Mouse (Mus musculus) stomach, postnatal 0 days (tissue): ENCODE data around the gene Rftn1. TPM values are rescaled to one million over a fixed set of nuclear protein-coding genes. Genes with fewer than 3 reads are reported as not detected.

Source experiments
- ATAC-seq: fragments of 200-750 bp; cut with Nextera tagmentation; 2 replicates; pipeline ENCODE4 v1.8.0; 2017; ENCODE audit not compliant: low FRiP score, low TSS enrichment
- DNase-seq: peaks from one replicate; pipeline ENCODE4 v3.0.0-alpha.2; 2016; ENCODE audit warnings: low spot score
- H3K27ac ChIP-seq: fragments of 300-500 bp; sonication (generic); replicated peaks from 2 replicates; pipeline ENCODE4 v1.5.1; 2014; ENCODE audit warnings: mild to moderate bottlenecking, control low read depth
- H3K27me3 ChIP-seq: fragments of 300-500 bp; sonication (generic); 2 replicates; pipeline ENCODE4 v1.6.1; 2014; ENCODE audit warnings: low read length; ENCODE audit not compliant: control insufficient read depth, insufficient read depth
- H3K36me3 ChIP-seq: fragments of 300-500 bp; sonication (generic); 2 replicates; pipeline ENCODE4 v1.6.1; 2014; ENCODE audit warnings: low read length, mixed read lengths; ENCODE audit not compliant: control insufficient read depth, insufficient read depth
- H3K4me1 ChIP-seq: fragments of 300-500 bp; sonication (generic); replicated peaks from 2 replicates; pipeline ENCODE4 v1.6.1; 2014; ENCODE audit warnings: antibody characterized with exemption; ENCODE audit not compliant: control insufficient read depth, insufficient read depth
- H3K4me2 ChIP-seq: fragments of 300-500 bp; sonication (generic); replicated peaks from 2 replicates; pipeline ENCODE4 v1.6.1; 2014; ENCODE audit warnings: low read depth, mild to moderate bottlenecking, control low read depth, moderate library complexity
- H3K4me3 ChIP-seq: fragments of 300-500 bp; sonication (generic); 2 replicates; pipeline ENCODE4 v1.5.1; 2014; ENCODE audit warnings: low read depth, low read length, control low read depth
- H3K9ac ChIP-seq: fragments of 300-500 bp; sonication (generic); 2 replicates; pipeline ENCODE4 v1.6.1; 2014; ENCODE audit warnings: mild to moderate bottlenecking, low read length, control low read depth, mixed read lengths
- H3K9me3 ChIP-seq: fragments of 300-500 bp; sonication (generic); 2 replicates; pipeline ENCODE4 v1.6.1; 2016; ENCODE audit warnings: low read length; ENCODE audit not compliant: control insufficient read depth
- CTCF ChIP-seq: IDR thresholded peaks from 2 replicates; pipeline ENCODE4 v1.5.1; 2016; ENCODE audit warnings: antibody characterized with exemption, low read depth, mild to moderate bottlenecking, moderate library complexity
- EP300 ChIP-seq: optimal IDR thresholded peaks from 2 replicates; pipeline ENCODE3; 2016; ENCODE audit warnings: antibody characterized with exemption
- WGBS: fragments of 180-500 bp; shearing (Covaris S2); extraction: QIAGEN DNeasy Blood & Tissue Kit; methylation state at CpG from one replicate; pipeline ENCODE4 v1.1.7; 2014; 5-methylcytosine and 5-hydroxymethylcytosine counted together
- polyA plus RNA-seq: library from polyadenylated mRNA; unstranded; fragments of >200 nt; fragmentation: Nextera tagmentation; extraction: Ambion mirVana; gene quantifications from 2 replicates; pipeline ENCODE4 v1.2.1, GENCODE M21; 2015

Gene Rftn1
- polyA plus RNA-seq, 1 experiment from 2014 or later, result 7.1 TPM

DNA sequence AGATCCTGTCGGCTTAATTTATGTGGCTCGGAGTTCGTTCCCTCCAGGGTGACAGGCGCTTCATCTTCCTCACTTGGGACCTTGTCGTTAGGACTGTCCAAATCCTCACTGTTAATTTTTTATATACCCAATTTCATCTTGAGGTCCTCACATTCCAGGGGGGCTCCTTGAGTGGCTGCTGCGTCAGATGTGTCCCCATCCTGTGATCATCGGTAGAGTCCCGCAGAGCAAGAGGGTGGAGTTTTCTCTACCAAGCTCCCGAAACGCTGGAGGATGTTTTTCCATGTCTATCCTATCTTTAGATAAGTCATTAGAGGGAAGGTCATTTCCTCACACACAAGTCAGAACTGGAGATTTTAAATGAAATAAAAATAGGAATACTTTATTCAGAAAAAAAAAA, 55.0 kb downstream of the Rftn1 start:
- H3K9ac ChIP-seq, result no peak overlapping the region
- H3K27ac ChIP-seq, result no peak overlapping the region
- no peaks in the 10 kb centered on the region for H3K36me3 ChIP-seq
- no peaks in the 10 kb centered on the region for H3K4me1 ChIP-seq
- 80% methylated on average over 10 of the region's 10 CpGs for WGBS
- no peaks in the 10 kb centered on the region for H3K9me3 ChIP-seq
- H3K4me3 ChIP-seq, result no peak overlapping the region
- ATAC-seq (no peak), DNase-seq (no peak)
- H3K27me3 ChIP-seq, result no peaks in the 10 kb centered on the region
- no peak overlapping the region for H3K4me2 ChIP-seq
- TF ChIP-seq CTCF, result no peak
- no peak for TF ChIP-seq EP300

- no peaks in the 10 kb centered on the region for H3K4me1 ChIP-seq
- TF ChIP-seq CTCF, result no peak
- no peak for TF ChIP-seq EP300
- H3K4me3 ChIP-seq, result no peak overlapping the region
- no peaks in the 10 kb centered on the region for H3K36me3 ChIP-seq
- DNase-seq, result no peak
- 75% methylated on average over 4 of the region's 4 CpGs for WGBS
- H3K9ac ChIP-seq, result no peak overlapping the region
- no peak overlapping the region for H3K27ac ChIP-seq
- H3K4me2 ChIP-seq, result no peak overlapping the region
- no peak for ATAC-seq
- H3K27me3 ChIP-seq, result no peaks in the 10 kb centered on the region
- no peaks in the 10 kb centered on the region for H3K9me3 ChIP-seq
Observed at GRCm38 (mm10) chr17:50131698-50132097, 58.8 kb downstream of the Rftn1 start.

GRCm38 (mm10) chr17:50130421-50130820, 60.1 kb downstream of the Rftn1 start:
- 83% methylated on average over 4 of the region's 4 CpGs for WGBS
- no peak for TF ChIP-seq CTCF
- no peak for TF ChIP-seq EP300
- Histone ChIP-seq H3K9me3 (no peaks in the 10 kb centered on the region), H3K4me1 (no peaks in the 10 kb centered on the region), H3K27me3 (no peaks in the 10 kb centered on the region), H3K36me3 (no peaks in the 10 kb centered on the region), H3K27ac (no peak overlapping the region), H3K4me2 (no peak overlapping the region), H3K9ac (no peak overlapping the region), H3K4me3 (no peak overlapping the region)
- no peak for ATAC-seq
- DNase-seq, result no peak

- no peak for DNase-seq
- Histone ChIP-seq H3K9me3 (no peaks in the 10 kb centered on the region), H3K27ac (no peak overlapping the region), H3K27me3 (no peaks in the 10 kb centered on the region), H3K36me3 (no peaks in the 10 kb centered on the region), H3K4me3 (no peak overlapping the region), H3K4me2 (no peak overlapping the region), H3K9ac (no peak overlapping the region), H3K4me1 (no peaks in the 10 kb centered on the region)
- no peak for ATAC-seq
- WGBS, result 52% methylated on average over 3 of the region's 3 CpGs
- no peak for TF ChIP-seq EP300
- no peak for TF ChIP-seq CTCF
Observed at GRCm38 (mm10) chr17:50128392-50128791, 62.1 kb downstream of the Rftn1 start.

DNA sequence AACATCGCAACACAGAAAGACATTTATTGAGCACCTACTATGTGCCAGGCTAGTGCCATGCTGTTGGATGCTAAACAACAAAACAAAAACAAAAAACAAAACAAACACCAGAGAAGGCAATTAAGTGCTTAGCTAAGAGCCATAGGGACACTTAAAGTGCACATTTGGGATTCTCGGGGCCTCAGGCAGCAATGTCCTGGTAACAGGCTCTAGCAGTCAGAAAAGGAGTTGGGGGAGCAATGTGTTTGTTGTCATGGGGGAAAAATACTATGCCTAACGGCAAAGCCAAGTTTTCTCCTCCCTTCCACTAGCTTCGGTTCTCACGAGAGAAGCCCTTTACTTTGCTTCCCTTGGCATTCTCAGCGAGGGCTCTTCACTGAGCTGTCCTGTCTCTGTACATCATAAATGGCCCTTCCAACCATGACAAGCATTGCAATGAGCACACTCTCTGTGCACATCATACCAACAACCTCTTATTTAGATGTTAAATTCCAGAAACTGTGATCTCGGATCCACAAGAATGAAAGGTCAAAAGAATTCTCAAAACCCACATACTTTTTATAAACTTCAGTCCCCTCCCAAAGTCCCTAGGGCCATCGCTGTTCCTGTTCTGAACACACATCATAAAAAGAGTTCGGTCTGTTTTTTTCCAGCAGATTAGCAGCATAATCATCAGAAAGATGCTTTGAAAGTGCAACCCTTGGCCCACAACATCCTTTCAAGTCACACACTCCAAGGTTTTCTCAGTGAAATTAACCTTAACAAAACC, 63.2 kb downstream of the Rftn1 start:
- H3K4me1 ChIP-seq, result no peaks in the 10 kb centered on the region
- 69% methylated on average over 9 of the region's 9 CpGs for WGBS
- no peaks in the 10 kb centered on the region for H3K27me3 ChIP-seq
- TF ChIP-seq EP300, result no peak
- no peak for TF ChIP-seq CTCF
- H3K4me2 ChIP-seq, result no peak overlapping the region
- ATAC-seq (no peak), DNase-seq (no peak)
- no peaks in the 10 kb centered on the region for H3K9me3 ChIP-seq
- no peak overlapping the region for H3K27ac ChIP-seq
- H3K4me3 ChIP-seq, result no peak overlapping the region
- H3K36me3 ChIP-seq, result no peaks in the 10 kb centered on the region
- H3K9ac ChIP-seq, result no peak overlapping the region

GRCm38 (mm10) chr17:50126545-50126944, 63.9 kb downstream of the Rftn1 start:
- H3K4me1 ChIP-seq, result no peaks in the 10 kb centered on the region
- ATAC-seq (no peak), DNase-seq (no peak)
- no peak overlapping the region for H3K4me3 ChIP-seq
- TF ChIP-seq CTCF (no peak), EP300 (no peak)
- H3K27ac ChIP-seq, result no peak overlapping the region
- no peak overlapping the region for H3K9ac ChIP-seq
- WGBS, result 56% methylated on average over 2 of the region's 2 CpGs
- H3K36me3 ChIP-seq, result no peaks in the 10 kb centered on the region
- no peaks in the 10 kb centered on the region for H3K9me3 ChIP-seq
- H3K27me3 ChIP-seq, result no peaks in the 10 kb centered on the region
- no peak overlapping the region for H3K4me2 ChIP-seq
